Mouse (Mus musculus): ENCODE results near the gene Mep1a.
A peak's percentile ranks its signal among the peaks of the same experiment; 100 is the strongest.

Gene Mep1a

GRCm38 (mm10) chr17:43485982-43486381 lies 16.6 kb downstream of the Mep1a start:
- no peak for DNase-seq (ENCODE audit: inconsistent ontology term)

- no peak for DNase-seq (ENCODE audit: inconsistent ontology term)
These were observed 25.0 kb downstream of the Mep1a start for GRCm38 (mm10) chr17:43477621-43478020.

- DNase-seq (ENCODE audit: inconsistent ontology term), result no peak
These were observed 27.8 kb downstream of the Mep1a start for GRCm38 (mm10) chr17:43474775-43475174.

GRCm38 (mm10) chr17:43472558-43472957 lies 30.1 kb downstream of the Mep1a start:
- no peak for DNase-seq (ENCODE audit: inconsistent ontology term)

GRCm38 (mm10) chr17:43470039-43470438 lies 32.6 kb downstream of the Mep1a start:
- no peak for DNase-seq (ENCODE audit: inconsistent ontology term)

GRCm38 (mm10) chr17:43460245-43461181 lies 42.1 kb downstream of the Mep1a start:
- peak; percentile 55 for DNase-seq (ENCODE audit: inconsistent ontology term)

- DNase-seq (ENCODE audit: inconsistent ontology term), result no peak
These were observed 42.8 kb downstream of the Mep1a start for GRCm38 (mm10) chr17:43459737-43460230.

GRCm38 (mm10) chr17:43458598-43458997 lies 44.0 kb downstream of the Mep1a start:
- peak; percentile 60 for DNase-seq (ENCODE audit: inconsistent ontology term)

- no peak for DNase-seq (ENCODE audit: inconsistent ontology term)
These were observed 51.4 kb downstream of the Mep1a start for GRCm38 (mm10) chr17:43451216-43451615.

- no peak for DNase-seq (ENCODE audit: inconsistent ontology term)
These were observed 68.1 kb downstream of the Mep1a start for GRCm38 (mm10) chr17:43434485-43434884.

GRCm38 (mm10) chr17:43431692-43432091 lies 70.9 kb downstream of the Mep1a start:
- no peak for DNase-seq (ENCODE audit: inconsistent ontology term)
